Mouse (Mus musculus) 3T3-L1 (cell line): ENCODE results near the gene Kif5a.

Source experiments
- DNase-seq: peaks from one replicate; pipeline ENCODE4 v3.0.0-alpha.2; 2015; ENCODE audit warnings: low read depth, low spot score

Gene Kif5a

GRCm38 (mm10) chr10:127178286-127179027 lies 84.7 kb downstream of the Kif5a start:
- no peak for DNase-seq

GRCm38 (mm10) chr10:127177719-127178118 lies 85.4 kb downstream of the Kif5a start:
- peak; percentile 60 for DNase-seq

GRCm38 (mm10) chr10:127177235-127177634 lies 85.9 kb downstream of the Kif5a start:
- DNase-seq = no peak

GRCm38 (mm10) chr10:127176756-127177155 lies 86.4 kb downstream of the Kif5a start:
- DNase-seq = no peak

- no peak for DNase-seq
Observed at GRCm38 (mm10) chr10:127176228-127176627, 86.9 kb downstream of the Kif5a start.
